Mouse (Mus musculus) MEL (cell line): ENCODE measurements around the gene Cfl1. TPM values are rescaled to one million over a fixed set of nuclear protein-coding genes. Genes with fewer than 3 reads are reported as not detected.

Experiments used
- DNase-seq: peaks from one replicate; pipeline ENCODE4 v3.0.0; 2011; ENCODE audit warnings: low read depth, low spot score
- H3K27ac ChIP-seq: 2 replicates; pipeline ENCODE4 v1.5.1; 2012; ENCODE audit warnings: low read depth, mild to moderate bottlenecking, control low read depth, low read length, moderate library complexity; ENCODE audit not compliant: control insufficient read depth
- H3K27me3 ChIP-seq, 2 experiments: fragments of 150-350 bp in 1 of 2; sonication (generic) in 1 of 2; 2 replicates each; pipeline ENCODE4 v1.6.1; 2012; ENCODE audit warnings: low read length in 2 of 2, mild to moderate bottlenecking in 2 of 2, improper control_type of control experiment in 1 of 2, moderate library complexity in 1 of 2; ENCODE audit not compliant: insufficient read depth in 2 of 2, control insufficient read depth in 1 of 2
- H3K36me3 ChIP-seq, 2 experiments: 2 replicates each; pipeline ENCODE4 v1.6.1; 2012 to 2014; ENCODE audit warnings: low read length in 2 of 2, improper control_type of control experiment in 1 of 2, inconsistent platforms in 1 of 2, mild to moderate bottlenecking in 1 of 2; ENCODE audit not compliant: insufficient read depth in 2 of 2, control insufficient read depth in 1 of 2
- H3K4me1 ChIP-seq, 2 experiments: fragments of 150-350 bp in 1 of 2; sonication (generic) in 1 of 2; 2 replicates each; pipeline ENCODE4 v1.6.1; 2012; ENCODE audit warnings: low read length in 2 of 2, improper control_type of control experiment in 1 of 2, mild to moderate bottlenecking in 1 of 2; ENCODE audit not compliant: insufficient read depth in 2 of 2, control insufficient read depth in 1 of 2
- H3K4me3 ChIP-seq, 2 experiments: fragments of 150-350 bp in 1 of 2; sonication (generic) in 1 of 2; 2 replicates each; pipeline ENCODE4 v1.5.1; 2012; ENCODE audit warnings: low read depth in 2 of 2, low read length in 2 of 2, mild to moderate bottlenecking in 2 of 2, moderate library complexity in 2 of 2, control low read depth in 1 of 2, improper control_type of control experiment in 1 of 2; ENCODE audit not compliant: control insufficient read depth in 1 of 2, insufficient read depth in 1 of 2
- H3K79me2 ChIP-seq: 2 replicates; pipeline ENCODE4 v1.6.1; 2012; ENCODE audit warnings: mild to moderate bottlenecking, low read length, moderate library complexity; ENCODE audit not compliant: control insufficient read depth, poor library complexity, insufficient read depth
- H3K9ac ChIP-seq: 2 replicates; pipeline ENCODE4 v1.6.1; 2012; ENCODE audit warnings: low read depth, mild to moderate bottlenecking, control low read depth, low read length, moderate library complexity; ENCODE audit not compliant: control insufficient read depth, poor library complexity, severe bottlenecking
- H3K9me3 ChIP-seq: fragments of 150-350 bp; sonication (generic); replicated peaks from 2 replicates; pipeline ENCODE4 v1.6.1; 2012; ENCODE audit warnings: mild to moderate bottlenecking, low read length, improper control_type of control experiment, moderate library complexity; ENCODE audit not compliant: insufficient read depth
- BHLHE40 ChIP-seq: IDR thresholded peaks from 2 replicates; pipeline ENCODE4 v1.6.1; 2012; ENCODE audit warnings: low read depth, mild to moderate bottlenecking, inconsistent platforms, low read length, improper control_type of control experiment, borderline replicate concordance
- CHD2 ChIP-seq: IDR thresholded peaks from 2 replicates; pipeline ENCODE4 v1.6.1; 2011; ENCODE audit warnings: low read length, improper control_type of control experiment
- CTCF ChIP-seq, 3 experiments: IDR thresholded peaks in 2 of 3; conservative IDR thresholded peaks in 1 of 3; 2 replicates each; pipeline ENCODE4 v1.5.1; 2011 to 2012; ENCODE audit warnings: low read length in 3 of 3, low read depth in 2 of 3, mild to moderate bottlenecking in 2 of 3, improper control_type of control experiment in 1 of 3, inconsistent platforms in 1 of 3, mixed read lengths in 1 of 3, moderate library complexity in 1 of 3; ENCODE audit not compliant: control insufficient read depth in 1 of 3, insufficient read depth in 1 of 3, poor library complexity in 1 of 3, severe bottlenecking in 1 of 3
- EP300 ChIP-seq, 2 experiments: IDR thresholded peaks; 2 replicates each; pipeline ENCODE4 v1.6.1; 2011; ENCODE audit warnings: improper control_type of control experiment in 2 of 2, low read length in 2 of 2, low read depth in 1 of 2, mild to moderate bottlenecking in 1 of 2
- GABPA ChIP-seq: IDR thresholded peaks from 2 replicates; pipeline ENCODE4 v1.6.1; 2012; ENCODE audit warnings: low read depth, mild to moderate bottlenecking, inconsistent platforms, low read length, improper control_type of control experiment, moderate library complexity
- GATA1 ChIP-seq: IDR thresholded peaks from 2 replicates; pipeline ENCODE4 v1.6.1; 2011; ENCODE audit warnings: low read depth, low read length, improper control_type of control experiment
- HCFC1 ChIP-seq: IDR thresholded peaks from 2 replicates; pipeline ENCODE4 v1.6.1; 2012; ENCODE audit warnings: low read depth, mild to moderate bottlenecking, inconsistent platforms, low read length, improper control_type of control experiment, moderate library complexity
- JUND ChIP-seq: IDR thresholded peaks from 2 replicates; pipeline ENCODE4 v1.6.1; 2011; ENCODE audit warnings: low read depth, mild to moderate bottlenecking, improper control_type of control experiment, low read length
- MAX ChIP-seq: IDR thresholded peaks from 2 replicates; pipeline ENCODE4 v1.6.1; 2011; ENCODE audit warnings: low read length, improper control_type of control experiment
- MEF2A ChIP-seq: IDR thresholded peaks from 2 replicates; pipeline ENCODE4 v1.6.1; 2014; ENCODE audit warnings: low read depth, mild to moderate bottlenecking, inconsistent platforms, low read length, improper control_type of control experiment; ENCODE audit not compliant: poor library complexity, insufficient replicate concordance, severe bottlenecking; ENCODE audit errors: extremely low read depth
- MXI1 ChIP-seq: IDR thresholded peaks from 2 replicates; pipeline ENCODE4 v1.6.1; 2011; ENCODE audit warnings: mild to moderate bottlenecking, low read depth, low read length, improper control_type of control experiment
- MYB ChIP-seq: IDR thresholded peaks from 2 replicates; pipeline ENCODE4 v1.6.1; 2011; ENCODE audit warnings: mild to moderate bottlenecking, low read depth, low read length, improper control_type of control experiment
- MYC ChIP-seq: IDR thresholded peaks from 2 replicates; pipeline ENCODE4 v1.6.1; 2011; ENCODE audit warnings: low read depth, mild to moderate bottlenecking, low read length, improper control_type of control experiment, moderate library complexity
- NRF1 ChIP-seq: IDR thresholded peaks from 2 replicates; pipeline ENCODE4 v1.6.1; 2014; ENCODE audit warnings: low read depth, mild to moderate bottlenecking, inconsistent platforms, low read length, improper control_type of control experiment, moderate library complexity; ENCODE audit not compliant: poor library complexity, insufficient read depth, severe bottlenecking
- POLR2AphosphoS2 ChIP-seq: IDR thresholded peaks from 2 replicates; pipeline ENCODE4 v1.6.1; 2011; ENCODE audit warnings: low read length, improper control_type of control experiment
- RAD21 ChIP-seq: IDR thresholded peaks from 2 replicates; pipeline ENCODE4 v1.6.1; 2011; ENCODE audit warnings: mild to moderate bottlenecking, low read depth, low read length, improper control_type of control experiment
- RCOR1 ChIP-seq: IDR thresholded peaks from 2 replicates; pipeline ENCODE4 v1.6.1; 2012; ENCODE audit warnings: low read depth, mild to moderate bottlenecking, inconsistent platforms, low read length, improper control_type of control experiment
- UBTF ChIP-seq: IDR thresholded peaks from 2 replicates; pipeline ENCODE4 v1.6.1; 2012; ENCODE audit warnings: low read depth, mild to moderate bottlenecking, inconsistent platforms, low read length, improper control_type of control experiment, moderate library complexity, borderline replicate concordance; ENCODE audit not compliant: insufficient read depth
- USF1 ChIP-seq: IDR thresholded peaks from 2 replicates; pipeline ENCODE4 v1.6.1; 2014; ENCODE audit warnings: low read depth, mild to moderate bottlenecking, inconsistent platforms, low read length, improper control_type of control experiment, moderate library complexity
- ZC3H11A ChIP-seq: IDR thresholded peaks from 2 replicates; pipeline ENCODE4 v1.6.1; 2012; ENCODE audit warnings: low read depth, mild to moderate bottlenecking, inconsistent platforms, low read length, improper control_type of control experiment
- ZKSCAN1 ChIP-seq: IDR thresholded peaks from 2 replicates; pipeline ENCODE4 v1.6.1; 2012; ENCODE audit warnings: low read depth, mild to moderate bottlenecking, inconsistent platforms, low read length, improper control_type of control experiment, moderate library complexity
- ZNF384 ChIP-seq: IDR thresholded peaks from 2 replicates; pipeline ENCODE4 v1.6.1; 2012; ENCODE audit warnings: low read depth, mild to moderate bottlenecking, inconsistent platforms, low read length, improper control_type of control experiment
- polyA plus RNA-seq, 2 experiments: library from polyadenylated mRNA; stranded (reverse) in 1 of 2; unstranded in 1 of 2; fragments of >175 nt in 1 of 2; fragments of >200 nt in 1 of 2; gene quantifications; 2 replicates each; pipeline versions ENCODE4 v1.2.1 to v1.2.4; 2012; ENCODE audit warnings: low replicate concordance in 2 of 2, low read depth in 1 of 2; ENCODE audit not compliant: insufficient read length in 2 of 2, insufficient read depth in 1 of 2, missing spikeins in 1 of 2
- total RNA-seq: library from RNA; depleted of rRNA; stranded (reverse); fragments of 300-350 nt; gene quantifications from 2 replicates; pipeline ENCODE4 v1.2.3, GENCODE M21; 2012

Cfl1 gene
- total and polyA plus RNA-seq, 3 experiments, result 880 to 2,037 TPM; not detected in 1

DNA sequence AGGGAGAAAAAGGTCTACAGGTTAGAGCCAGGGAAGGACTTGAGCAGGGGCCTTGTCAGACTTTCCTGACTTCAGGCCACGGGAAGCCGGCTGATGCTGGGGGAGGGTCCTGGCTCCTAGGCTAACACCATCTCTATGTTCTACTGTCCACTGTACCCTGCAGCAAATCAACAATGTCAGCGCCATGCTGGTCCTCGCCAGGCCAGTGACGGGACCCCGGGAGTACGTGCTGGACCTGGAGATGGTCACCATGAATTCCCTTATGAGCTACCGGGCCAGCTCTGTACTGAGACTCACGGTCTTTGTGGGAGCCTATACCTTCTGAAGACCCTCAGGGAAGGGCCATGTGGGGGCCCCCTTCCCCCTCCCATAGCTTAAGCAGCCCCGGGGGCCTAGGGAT, 8.9 kb upstream of the Cfl1 start:
- Histone ChIP-seq H3K9ac (no peak overlapping the region), H3K9me3 (no peaks in the 10 kb centered on the region), H3K27me3 (no peaks in the 10 kb centered on the region), H3K27ac (no peak overlapping the region), H3K79me2 (no peaks in the 10 kb centered on the region), H3K4me1 (no peaks in the 10 kb centered on the region), H3K36me3 (no peaks in the 10 kb centered on the region), H3K4me3 (no peak overlapping the region)
- DNase-seq, result no peak
- TF ChIP-seq HCFC1 (no peak), MAX (no peak), POLR2AphosphoS2 (no peak), JUND (no peak), MXI1 (no peak), ZNF384 (no peak), RCOR1 (no peak), ZC3H11A (no peak), CTCF (IDR thresholded peaks at IDR 0.05 in 2 of 3, conservative IDR thresholded peaks at IDR 0.05 in 1 of 3; ENCODE audit: control insufficient read depth in 1 of 3, insufficient read depth in 1 of 3, low read depth in 2 of 3, low read length in 3 of 3, poor library complexity in 1 of 3, severe bottlenecking in 1 of 3) (no peak), UBTF (no peak), MEF2A (no peak), MYB (no peak), EP300 (IDR thresholded peaks at IDR 0.05; ENCODE audit: low read depth in 1 of 2, low read length in 2 of 2) (no peak), GABPA (no peak), CHD2 (no peak), GATA1 (no peak), RAD21 (no peak), NRF1 (no peak), MYC (no peak)

DNA sequence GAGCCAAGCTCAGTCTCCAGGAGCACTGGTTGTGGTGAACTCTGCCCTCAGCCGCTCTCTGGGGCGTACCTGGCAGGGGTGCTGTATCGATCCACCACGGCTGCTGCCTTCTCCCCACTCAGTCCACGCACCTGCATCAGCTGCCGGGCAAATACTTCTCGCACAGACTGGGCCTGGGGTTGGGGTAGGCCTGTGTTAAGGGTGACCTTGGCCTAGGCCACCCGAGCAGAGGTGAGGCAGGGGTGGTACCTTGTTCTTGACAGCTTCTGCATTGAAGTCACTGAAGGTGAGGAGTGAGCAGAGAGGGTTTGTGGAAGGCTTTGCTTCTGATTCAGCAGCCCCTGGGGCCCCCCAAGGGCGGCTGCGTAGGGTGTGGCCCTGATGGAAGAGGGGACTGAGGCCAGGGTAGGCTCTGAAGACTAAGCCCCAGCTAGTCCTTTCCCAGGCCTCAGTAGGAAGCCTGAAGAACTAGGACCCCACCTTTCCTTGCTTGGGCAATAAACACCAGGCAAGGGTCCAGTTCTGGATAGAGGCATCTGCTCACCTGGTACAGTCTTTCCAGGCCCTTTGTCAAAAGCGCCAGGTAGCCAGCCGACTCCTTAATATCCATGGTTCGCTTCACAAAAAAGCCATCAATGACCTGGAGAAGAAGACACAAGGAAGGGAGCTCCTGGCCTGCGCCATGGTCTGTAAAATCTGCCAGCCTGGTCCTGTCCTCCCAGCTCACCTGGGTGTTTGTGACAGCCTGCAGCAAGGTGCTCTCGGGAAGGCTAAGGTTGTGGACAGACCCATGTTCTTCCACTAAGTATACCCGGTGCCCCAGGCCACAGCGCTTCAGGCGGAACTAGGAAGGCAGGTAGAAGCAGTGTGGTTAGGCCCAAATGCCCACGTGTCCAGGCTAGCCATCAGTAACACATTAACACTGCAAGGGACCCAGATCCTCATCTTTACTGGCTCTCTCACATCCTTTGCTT, 6.6 kb upstream of the Cfl1 start:
- TF ChIP-seq JUND (no peak), MYC (no peak), ZKSCAN1 (no peak), BHLHE40 (no peak), USF1 (no peak), GATA1 (no peak), CHD2 (no peak)
- DNase-seq, result no peak
- Histone ChIP-seq H3K9me3 (no peaks in the 10 kb centered on the region), H3K9ac (no peak overlapping the region), H3K36me3 (0 out of 4 replicates have a peak, but pooled peaks cover 0 to 2% of the 10 kb centered on the region in 2 experiments), H3K4me1 (peaks cover 0 to 10% of the 10 kb centered on the region in 2 experiments; a peak in 2 of 4 replicates), H3K79me2 (peaks cover 2% of the 10 kb centered on the region; the same call in 1 of the 2 replicates), H3K27me3 (no peaks in the 10 kb centered on the region), H3K27ac (no peak overlapping the region), H3K4me3 (no peak overlapping the region)
